Mouse (Mus musculus) kidney, embryonic 15.5 days (tissue): ENCODE data around the gene Pdcl2. TPM values are rescaled to one million over a fixed set of nuclear protein-coding genes. Genes with fewer than 3 reads are reported as not detected.

Experiments
- ATAC-seq: fragments of 200-750 bp; cut with Nextera tagmentation; replicated peaks from 2 replicates; pipeline ENCODE4 v1.8.0; 2017; ENCODE audit warnings: moderate TSS enrichment; ENCODE audit not compliant: low FRiP score
- H3K27ac ChIP-seq: fragments of 300-500 bp; sonication (generic); 2 replicates; pipeline ENCODE4 v1.5.1; 2015; ENCODE audit warnings: mild to moderate bottlenecking, inconsistent platforms
- H3K27me3 ChIP-seq: fragments of 300-500 bp; sonication (generic); 2 replicates; pipeline ENCODE4 v1.6.1; 2015; ENCODE audit warnings: inconsistent platforms
- H3K36me3 ChIP-seq: fragments of 300-500 bp; sonication (generic); 2 replicates; pipeline ENCODE4 v1.6.1; 2015; ENCODE audit warnings: inconsistent platforms
- H3K4me1 ChIP-seq: fragments of 300-500 bp; sonication (generic); 2 replicates; pipeline ENCODE4 v1.6.1; 2015; ENCODE audit warnings: inconsistent platforms
- H3K4me2 ChIP-seq: fragments of 300-500 bp; sonication (generic); 2 replicates; pipeline ENCODE4 v1.6.1; 2015; ENCODE audit warnings: moderate library complexity, mild to moderate bottlenecking, inconsistent platforms
- H3K4me3 ChIP-seq: fragments of 300-500 bp; sonication (generic); replicated peaks from 2 replicates; pipeline ENCODE4 v1.5.1; 2015; ENCODE audit warnings: mild to moderate bottlenecking, inconsistent platforms
- H3K9ac ChIP-seq: fragments of 300-500 bp; sonication (generic); 2 replicates; pipeline ENCODE4 v1.6.1; 2015; ENCODE audit warnings: mild to moderate bottlenecking, inconsistent platforms
- H3K9me3 ChIP-seq: fragments of 300-500 bp; sonication (generic); replicated peaks from 2 replicates; pipeline ENCODE4 v1.6.1; 2016; ENCODE audit warnings: inconsistent platforms
- WGBS: fragments of 180-500 bp; shearing (Covaris S2); methylation state at CpG from one replicate; pipeline ENCODE4 v1.1.7; 2015; ENCODE audit warnings: mixed read lengths; 5-methylcytosine and 5-hydroxymethylcytosine counted together
- polyA plus RNA-seq: library from polyadenylated mRNA; unstranded; fragments of >200 nt; fragmentation: Nextera tagmentation; extraction: Ambion mirVana; gene quantifications from 2 replicates; pipeline ENCODE4 v1.2.1, GENCODE M21; 2015

The Pdcl2 gene
- polyA plus RNA-seq, 1 experiment from 2014 or later = not detected

DNA sequence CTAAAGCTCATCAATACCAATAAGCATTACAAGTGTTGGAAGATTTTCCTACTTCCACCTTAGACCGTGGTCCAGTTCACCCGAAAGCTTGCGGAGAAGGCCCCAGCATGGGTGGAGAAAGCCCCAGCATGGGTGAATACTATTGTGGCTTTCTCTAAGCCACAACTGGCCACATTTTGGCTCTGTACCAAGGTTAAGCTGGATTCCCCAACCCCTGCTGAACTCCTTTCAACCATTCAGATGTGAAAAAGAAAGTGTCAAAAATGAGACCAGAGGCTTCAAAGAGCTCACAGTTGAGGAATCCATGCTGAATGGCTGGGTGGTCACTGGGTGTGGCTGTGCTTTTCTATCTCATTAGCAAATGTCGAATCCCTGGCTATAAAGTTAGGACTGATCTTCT lies 2.9 kb upstream of the Pdcl2 start:
- Histone ChIP-seq H3K9ac (no peak overlapping the region), H3K27ac (no peak overlapping the region), H3K27me3 (no peaks in the 10 kb centered on the region), H3K9me3 (no peaks in the 10 kb centered on the region), H3K36me3 (no peaks in the 10 kb centered on the region), H3K4me2 (no peak overlapping the region), H3K4me1 (no peaks in the 10 kb centered on the region), H3K4me3 (no peak overlapping the region)
- WGBS = 82% methylated on average over 4 of the region's 4 CpGs
- ATAC-seq = no peak

DNA sequence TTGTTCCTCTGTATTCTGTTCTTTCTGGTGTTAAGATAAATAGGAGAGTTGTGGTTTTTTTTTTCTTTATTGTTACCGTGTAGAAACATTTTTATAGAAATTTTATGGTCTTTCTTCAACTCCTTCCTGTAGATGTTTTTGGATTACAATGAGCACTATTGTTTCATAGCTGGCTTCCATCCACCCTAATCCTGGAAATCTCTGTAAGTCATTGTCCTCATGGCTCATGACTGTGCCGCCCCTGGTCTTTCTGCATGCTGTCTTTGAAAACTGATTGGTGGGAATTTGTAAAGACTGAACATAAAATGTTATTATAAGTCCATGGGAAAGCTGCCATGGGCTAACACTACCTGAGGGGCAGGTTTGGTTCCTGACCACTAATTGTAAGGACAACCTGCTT lies 3.7 kb downstream of the Pdcl2 start:
- Histone ChIP-seq H3K9me3 (no peaks in the 10 kb centered on the region), H3K4me2 (no peak overlapping the region), H3K36me3 (no peaks in the 10 kb centered on the region), H3K4me1 (no peaks in the 10 kb centered on the region), H3K27ac (no peak overlapping the region), H3K27me3 (no peaks in the 10 kb centered on the region), H3K4me3 (no peak overlapping the region), H3K9ac (no peak overlapping the region)
- 68% methylated on average over 2 of the region's 2 CpGs for WGBS
- ATAC-seq = no peak

DNA sequence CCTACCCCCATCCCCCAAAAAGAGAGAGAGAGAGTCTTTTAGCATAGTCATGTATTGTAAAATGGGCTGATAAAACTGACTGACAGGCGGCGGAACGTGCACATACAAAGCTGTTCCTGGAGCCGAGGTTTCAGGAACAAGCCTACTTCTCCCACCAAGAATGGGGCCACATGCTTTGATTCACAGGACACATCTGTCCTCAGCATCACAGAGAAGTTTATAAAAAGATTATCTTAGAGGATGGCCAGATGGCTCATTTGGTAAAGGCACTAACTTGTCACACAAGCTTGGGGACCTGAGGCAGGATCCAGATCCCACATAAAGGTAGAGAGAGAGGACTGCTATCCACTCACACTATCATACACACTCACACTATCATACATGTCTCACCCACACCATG lies 5.8 kb downstream of the Pdcl2 start:
- no peak for ATAC-seq
- no peak overlapping the region for H3K4me2 ChIP-seq
- H3K9ac ChIP-seq = no peak overlapping the region
- H3K27ac ChIP-seq = no peak overlapping the region
- no peaks in the 10 kb centered on the region for H3K9me3 ChIP-seq
- no peaks in the 10 kb centered on the region for H3K27me3 ChIP-seq
- no peaks in the 10 kb centered on the region for H3K4me1 ChIP-seq
- H3K36me3 ChIP-seq = no peaks in the 10 kb centered on the region
- no peak overlapping the region for H3K4me3 ChIP-seq
- WGBS = 88% methylated on average over 4 of the region's 4 CpGs

DNA sequence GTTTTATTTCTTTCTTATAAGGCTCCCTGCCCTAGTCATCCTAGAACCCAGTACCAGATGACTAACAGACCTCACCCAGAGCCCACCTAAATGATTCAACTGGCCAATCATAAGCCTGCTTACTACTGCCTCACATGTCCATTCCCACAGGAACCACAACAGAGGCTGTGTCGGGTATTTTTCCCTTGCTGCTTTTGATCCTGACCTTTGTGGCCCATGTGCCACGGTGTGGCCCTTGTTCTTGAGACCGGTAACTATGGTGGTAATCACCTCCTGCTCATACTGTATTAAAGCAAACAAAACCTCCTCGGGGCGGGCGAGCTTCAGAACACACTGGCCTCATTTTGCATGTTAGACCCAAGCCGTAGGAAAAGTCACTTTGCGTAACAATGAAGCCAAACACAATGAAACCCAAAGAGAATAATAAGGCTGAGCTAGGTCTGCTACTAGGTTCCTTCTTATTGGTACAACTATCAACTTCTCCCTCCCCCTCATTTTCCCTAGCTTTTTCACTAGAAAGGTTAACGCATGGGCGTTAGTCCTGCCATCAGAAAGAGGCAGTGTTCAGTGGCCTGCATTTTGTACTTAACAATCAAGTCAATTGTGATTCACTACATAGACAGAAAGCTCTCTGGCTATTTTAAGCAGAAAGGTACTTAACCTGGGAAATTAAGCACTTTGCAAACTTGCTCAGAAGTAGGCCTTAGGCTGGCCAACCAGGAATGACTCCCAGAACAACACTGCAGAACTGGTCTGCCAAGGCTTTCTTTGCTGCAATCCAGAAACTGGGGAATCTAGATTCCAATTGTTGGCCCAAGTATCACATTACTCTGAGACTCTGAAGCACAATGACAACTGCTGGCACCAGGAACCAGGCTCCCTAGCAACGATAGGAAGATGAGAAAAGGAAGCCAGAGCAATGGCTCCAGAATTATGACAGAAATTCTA lies 9.4 kb downstream of the Pdcl2 start:
- H3K36me3 ChIP-seq = no peaks in the 10 kb centered on the region
- H3K4me3 ChIP-seq = no peak overlapping the region
- no peaks in the 10 kb centered on the region for H3K9me3 ChIP-seq
- 45% methylated on average over 11 of the region's 11 CpGs for WGBS
- H3K27me3 ChIP-seq = no peaks in the 10 kb centered on the region
- no peaks in the 10 kb centered on the region for H3K4me1 ChIP-seq
- no peak overlapping the region for H3K4me2 ChIP-seq
- H3K27ac ChIP-seq = no peak overlapping the region
- H3K9ac ChIP-seq = no peak overlapping the region
- ATAC-seq = no peak

DNA sequence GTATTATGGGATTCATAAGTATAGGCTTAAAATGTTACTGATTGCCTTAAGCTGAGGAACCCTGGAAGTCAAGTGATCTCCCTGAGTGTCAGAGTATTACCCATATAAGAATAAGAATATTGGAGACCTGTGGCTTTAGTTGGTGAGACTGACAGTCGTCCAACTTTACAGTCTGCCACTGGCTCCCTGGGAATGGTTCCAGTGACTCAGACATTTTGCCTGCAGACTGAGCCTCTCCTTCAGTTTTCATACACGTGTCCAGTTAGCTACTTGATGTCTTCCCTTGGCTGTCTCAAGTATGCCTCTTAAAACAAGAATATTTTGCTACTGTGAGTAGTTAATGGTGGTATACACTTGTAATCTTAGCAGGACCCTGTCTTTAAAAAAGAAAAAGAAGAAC lies 22.8 kb downstream of the Pdcl2 start:
- 59% methylated on average over 2 of the region's 2 CpGs for WGBS
- no peak overlapping the region for H3K9ac ChIP-seq
- H3K4me1 ChIP-seq = peaks cover 10% of the 10 kb centered on the region
- H3K27ac ChIP-seq = no peak overlapping the region
- no peaks in the 10 kb centered on the region for H3K9me3 ChIP-seq
- H3K4me2 ChIP-seq = no peak overlapping the region
- H3K27me3 ChIP-seq = no peaks in the 10 kb centered on the region
- no peak for ATAC-seq
- no peak overlapping the region for H3K4me3 ChIP-seq
- H3K36me3 ChIP-seq = no peaks in the 10 kb centered on the region

DNA sequence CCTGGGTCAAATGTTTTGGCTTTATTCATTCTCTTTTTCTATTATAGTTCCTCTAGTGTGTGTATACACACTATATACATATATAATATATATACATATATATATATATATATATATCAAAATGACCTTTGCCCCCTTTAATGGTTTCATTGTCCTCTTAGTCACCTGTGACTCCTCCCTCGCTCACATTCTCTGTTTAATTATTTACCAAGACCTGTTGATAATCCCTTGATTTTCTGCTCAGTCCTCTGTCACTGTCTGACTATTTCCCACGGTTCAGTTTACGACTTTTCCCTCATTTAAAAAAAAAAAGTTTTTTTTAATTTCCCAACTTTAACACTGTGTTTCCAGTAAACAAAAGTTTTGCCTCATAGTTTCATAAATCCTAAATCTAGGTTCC lies 24.7 kb downstream of the Pdcl2 start:
- WGBS = 26% methylated on average over 3 of the region's 3 CpGs
- Histone ChIP-seq H3K9me3 (no peaks in the 10 kb centered on the region), H3K27ac (0 out of 2 replicates have a peak overlapping the region, but pooled peaks have one; percentile 58)

DNA sequence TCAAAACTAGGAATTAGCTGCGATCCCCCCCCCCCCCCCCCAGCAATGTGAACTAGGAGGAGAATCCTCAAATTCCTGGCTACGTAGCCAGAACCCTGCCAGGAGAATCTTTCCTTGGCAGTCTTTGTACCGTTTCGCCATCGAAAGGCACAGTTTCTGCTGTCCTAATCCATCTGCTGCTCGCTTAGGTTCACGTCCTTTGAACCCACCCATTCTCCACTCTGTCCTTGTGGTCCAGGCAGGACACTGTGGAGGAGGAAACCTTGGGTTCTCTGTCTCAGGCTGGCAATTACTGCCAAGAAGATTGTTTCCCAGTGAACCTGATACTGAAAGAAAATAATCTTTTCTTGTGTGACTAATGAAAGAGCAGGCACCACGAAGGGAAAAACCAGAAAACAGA lies 25.3 kb downstream of the Pdcl2 start:
- H3K4me3 ChIP-seq = peak overlapping the region; percentile 99
- peak; percentile 20; the same call in 1 of the 2 replicates for ATAC-seq
- H3K9me3 ChIP-seq = no peaks in the 10 kb centered on the region
- peak overlapping the region; percentile 58 for H3K27ac ChIP-seq
- no peak overlapping the region for H3K9ac ChIP-seq
- peaks cover 16% of the 10 kb centered on the region for H3K4me1 ChIP-seq
- WGBS = 2% methylated on average over 8 of the region's 8 CpGs
- no peaks in the 10 kb centered on the region for H3K36me3 ChIP-seq
- no peaks in the 10 kb centered on the region for H3K27me3 ChIP-seq
- peak overlapping the region; percentile 93 for H3K4me2 ChIP-seq

More for the DNA sequence above, 24.7 kb downstream of the Pdcl2 start:
- no peak overlapping the region for H3K9ac ChIP-seq
- peak overlapping the region; percentile 93; the same call in 1 of the 2 replicates for H3K4me2 ChIP-seq
- peaks cover 16% of the 10 kb centered on the region for H3K4me1 ChIP-seq
- H3K4me3 ChIP-seq = no peak overlapping the region
- no peaks in the 10 kb centered on the region for H3K27me3 ChIP-seq
- no peaks in the 10 kb centered on the region for H3K36me3 ChIP-seq
- no peak for ATAC-seq

DNA sequence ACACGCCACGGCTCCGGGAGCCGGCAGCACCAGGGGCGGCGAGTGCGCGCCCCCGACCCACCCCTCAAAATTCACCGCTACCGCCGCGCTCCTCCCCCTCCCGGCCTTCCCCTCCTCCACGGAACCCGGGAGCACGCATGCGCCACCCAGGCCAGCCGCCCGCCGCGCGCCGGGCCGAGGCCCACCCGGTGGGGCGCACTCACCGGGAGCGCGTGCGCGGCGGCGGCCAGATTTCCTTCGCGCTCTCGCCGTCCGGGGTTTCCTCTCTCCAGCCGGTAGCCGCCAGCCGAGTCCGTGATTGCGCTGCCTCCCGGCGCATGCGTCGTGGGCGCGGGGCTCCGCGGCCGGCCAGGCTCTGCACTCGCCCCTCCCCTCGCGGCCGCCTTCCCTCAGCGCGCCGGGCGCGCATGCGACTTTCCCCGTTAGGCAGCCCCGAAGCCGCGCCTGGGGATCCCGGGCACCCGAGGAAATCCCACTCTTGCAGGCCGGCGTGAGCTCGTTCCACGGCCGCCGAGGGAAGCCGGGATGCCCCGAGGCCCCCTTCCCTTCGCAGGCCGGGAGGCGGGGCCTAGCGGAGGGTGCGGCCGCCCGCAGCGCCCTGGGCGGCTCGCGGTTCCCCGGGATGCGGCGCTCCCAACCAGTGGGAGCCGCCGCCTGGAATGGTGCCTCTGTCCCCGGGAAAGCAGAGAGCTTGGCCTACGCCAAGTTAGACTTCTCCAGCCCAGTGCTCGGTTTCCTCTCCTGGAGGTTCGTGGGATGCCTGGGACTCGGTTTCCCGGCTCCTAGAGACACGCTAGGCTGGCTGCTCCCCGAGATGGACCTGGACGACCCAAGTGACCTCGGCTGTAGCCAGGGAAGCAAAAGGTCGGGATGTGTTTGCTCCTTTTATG lies 26.3 kb downstream of the Pdcl2 start, which contains the start of gene Clock:
TSS of gene Clock (minus strand) at position 341 of the 890 bp plus-strand sequence.
- no peaks in the 10 kb centered on the region for H3K9me3 ChIP-seq
- H3K9ac ChIP-seq = peak within 1 kb of the TSS; percentile 89
- H3K4me2 ChIP-seq = peak within 1 kb of the TSS; percentile 93
- ATAC-seq = peak; percentile 88
- peaks cover 16% of the 10 kb centered on the region for H3K4me1 ChIP-seq
- no peaks in the 10 kb centered on the region for H3K36me3 ChIP-seq
- peak within 1 kb of the TSS; percentile 99 for H3K4me3 ChIP-seq
- no peaks in the 10 kb centered on the region for H3K27me3 ChIP-seq
- WGBS = under 1% methylated on average over 76 of the region's 104 CpGs
- peak within 1 kb of the TSS; percentile 98 for H3K27ac ChIP-seq

DNA sequence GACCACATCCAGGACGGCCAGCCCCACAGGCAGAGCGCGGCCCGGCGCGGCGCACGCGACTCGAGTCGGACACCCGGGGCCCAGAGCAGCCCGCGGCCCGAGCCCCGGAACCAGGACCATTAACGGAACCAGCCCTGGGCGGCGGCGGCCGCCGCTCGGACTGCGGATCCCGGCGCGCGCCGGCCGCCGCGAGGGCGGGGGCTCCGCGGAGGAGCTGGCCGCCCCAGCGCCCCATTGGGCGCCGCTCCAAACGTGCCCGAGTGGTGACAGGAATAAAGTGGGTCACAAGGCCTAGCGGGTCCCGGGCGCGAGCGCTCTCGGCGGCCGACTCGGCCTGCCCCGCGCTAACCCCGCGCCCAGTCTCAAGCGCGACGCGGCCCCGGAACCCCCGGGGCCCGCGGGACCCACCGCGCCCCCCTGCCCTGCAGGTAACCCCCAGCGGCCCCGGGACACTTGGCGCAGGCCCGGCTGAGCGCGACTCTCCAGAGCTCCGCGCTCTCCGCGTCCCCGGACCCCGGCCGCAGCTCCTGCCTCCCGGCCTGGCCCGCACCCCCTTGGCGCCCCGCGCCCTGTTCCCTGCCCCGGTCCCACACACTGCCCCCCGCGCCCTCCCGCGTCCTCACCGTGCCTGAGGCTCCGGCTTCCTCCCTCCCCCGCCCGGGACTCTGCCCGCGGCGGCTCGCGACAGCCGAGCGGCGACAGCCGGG lies 27.1 kb downstream of the Pdcl2 start:
- Histone ChIP-seq H3K4me1 (peaks cover 16% of the 10 kb centered on the region), H3K27me3 (no peaks in the 10 kb centered on the region), H3K4me2 (peak overlapping the region; percentile 93), H3K9ac (peak overlapping the region; percentile 89), H3K9me3 (no peaks in the 10 kb centered on the region), H3K27ac (peak overlapping the region; percentile 98), H3K36me3 (no peaks in the 10 kb centered on the region), H3K4me3 (peak overlapping the region; percentile 99)
- under 1% methylated on average over 78 of the region's 100 CpGs for WGBS
- peak; percentile 77 for ATAC-seq

DNA sequence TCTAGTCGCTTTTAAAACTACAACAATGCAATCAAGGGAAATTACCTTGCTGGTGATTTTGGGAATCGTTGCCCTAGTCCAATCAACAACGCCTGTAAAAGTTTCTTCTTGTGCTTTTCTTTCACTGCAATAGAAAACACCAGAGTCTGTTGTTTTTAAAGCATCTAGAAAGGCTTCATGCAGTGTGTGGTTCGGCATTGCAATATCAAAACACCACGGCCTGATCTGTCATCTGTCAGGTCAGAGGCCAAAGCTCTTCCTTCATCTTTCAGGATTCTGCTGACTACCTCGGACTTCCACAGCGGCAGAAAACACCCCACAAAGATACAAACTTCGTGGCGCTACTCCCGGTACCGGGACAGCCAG lies 27.6 kb downstream of the Pdcl2 start:
- Histone ChIP-seq H3K9me3 (no peaks in the 10 kb centered on the region), H3K27me3 (no peaks in the 10 kb centered on the region)

DNA sequence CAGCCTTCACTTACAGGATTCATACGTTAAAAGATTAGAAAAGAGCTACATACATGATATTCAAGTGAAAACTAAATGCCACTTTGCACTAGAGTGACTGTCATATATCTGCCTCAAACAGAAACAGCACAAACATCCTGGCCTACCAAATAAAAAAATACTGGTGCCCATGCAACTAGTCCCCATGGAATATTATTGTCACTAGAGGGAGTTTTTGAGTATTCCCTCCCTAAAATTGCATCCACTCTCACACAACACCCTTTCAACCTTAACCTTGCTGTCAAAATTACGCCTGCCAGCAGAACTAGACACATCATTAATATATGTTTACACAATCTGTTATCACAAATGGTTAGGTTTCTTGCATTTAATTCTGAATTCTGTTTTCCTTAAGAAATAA lies 28.9 kb downstream of the Pdcl2 start:
- no peaks in the 10 kb centered on the region for H3K36me3 ChIP-seq
- 82% methylated on average over 2 of the region's 2 CpGs for WGBS
- no peaks in the 10 kb centered on the region for H3K9me3 ChIP-seq
- H3K27me3 ChIP-seq = no peaks in the 10 kb centered on the region
- H3K4me3 ChIP-seq = no peak overlapping the region
- H3K27ac ChIP-seq = no peak overlapping the region
- H3K4me1 ChIP-seq = peaks cover 16% of the 10 kb centered on the region
- ATAC-seq = no peak
- H3K4me2 ChIP-seq = no peak overlapping the region
- no peak overlapping the region for H3K9ac ChIP-seq

More for the DNA sequence above, 27.6 kb downstream of the Pdcl2 start:
- whole genome bisulfite sequencing = 3% methylated on average over 11 of the region's 11 CpGs
- peaks cover 16% of the 10 kb centered on the region for H3K4me1 ChIP-seq
- H3K4me2 ChIP-seq = peak overlapping the region; percentile 93
- H3K9ac ChIP-seq = peak overlapping the region; percentile 89
- ATAC-seq = no peak
- peak overlapping the region; percentile 98 for H3K27ac ChIP-seq
- no peaks in the 10 kb centered on the region for H3K36me3 ChIP-seq
- H3K4me3 ChIP-seq = peak overlapping the region; percentile 99
